Mouse (Mus musculus) embryo, embryonic 11 days (tissue): Measurements from ENCODE around the gene Trim30d.
"Not testable (repeated sequence)": the region's sequence is repeated elsewhere in the genome, so short reads cannot be mapped to it uniquely, and the experiment has no call there.

Experiments used
- DNase-seq: peaks from one replicate; pipeline ENCODE4 v3.0.0-alpha.2; 2015

Trim30d gene

GRCm38 (mm10) chr7:104507421-104508065 is at the start of gene Trim30d:
Trim30d (minus strand) TSS chr7:104507849.
- DNase-seq = not testable (repeated sequence)

GRCm38 (mm10) chr7:104552700-104553099 is 45.1 kb upstream of the Trim30d start:
- DNase-seq = no peak

GRCm38 (mm10) chr7:104549833-104550232 is 42.2 kb upstream of the Trim30d start, which contains the start of gene Olfr651:
Olfr651 (plus strand) TSS chr7:104550133.
- no peak for DNase-seq

- peak; percentile 49 for DNase-seq
Observed at GRCm38 (mm10) chr7:104501589-104502371, 5.9 kb downstream of the Trim30d start.

GRCm38 (mm10) chr7:104501186-104501585 is 6.5 kb downstream of the Trim30d start:
- DNase-seq = not testable (repeated sequence)

GRCm38 (mm10) chr7:104499464-104499863 is 8.2 kb downstream of the Trim30d start:
- DNase-seq = not testable (repeated sequence)

- DNase-seq = peak; percentile 4
Observed at GRCm38 (mm10) chr7:104465065-104465744, 42.4 kb downstream of the Trim30d start, which contains the start of gene Trim30a. Trim30a (minus strand) TSS chr7:104465193.

GRCm38 (mm10) chr7:104445961-104446645 is 61.5 kb downstream of the Trim30d start:
- peak; percentile 29 for DNase-seq
